Mouse (Mus musculus): ENCODE data around the gene Entpd4b.
"Not testable (repeated sequence)": the region's sequence is repeated elsewhere in the genome, so short reads cannot be mapped to it uniquely, and the experiment has no call there.

Entpd4b gene

DNA sequence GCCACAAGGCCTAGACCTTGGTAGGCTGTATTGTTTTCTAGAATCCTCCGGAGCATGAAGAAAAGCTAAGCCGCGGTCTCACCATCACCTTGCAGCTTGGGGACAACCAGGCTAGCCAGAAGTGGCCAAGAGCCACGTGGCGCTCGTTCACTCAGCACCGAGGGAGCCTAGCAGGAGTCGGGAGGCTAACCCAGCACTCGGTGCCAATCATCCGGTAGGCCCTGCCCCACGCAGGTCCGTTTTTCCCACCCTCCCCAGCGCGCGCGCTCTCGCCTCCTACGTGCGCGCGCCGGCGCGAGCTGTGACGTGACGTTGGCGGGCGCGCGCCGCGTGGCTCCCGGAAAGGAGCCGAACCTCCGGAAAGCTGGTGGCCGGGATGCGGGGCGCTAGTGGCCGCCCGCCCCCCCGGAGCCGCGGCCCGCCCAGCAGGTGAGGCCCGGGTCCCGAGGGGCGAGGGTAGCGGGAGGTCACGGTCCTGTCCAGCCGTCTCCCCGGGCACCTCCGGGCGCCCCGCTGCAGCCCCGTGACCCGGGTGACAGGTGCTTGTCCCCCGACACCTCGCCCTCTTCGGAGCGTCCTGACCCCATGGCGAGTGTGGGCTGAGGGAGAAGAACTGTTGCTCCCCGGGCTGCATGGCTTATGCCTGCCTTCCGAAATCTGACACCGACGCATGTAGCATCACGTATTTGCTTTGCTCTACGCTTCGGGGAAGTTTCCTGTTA is at the start of gene Entpd4b:
Gene Entpd4b (plus strand): TSS at position 315 of the 722 bp plus-strand sequence.
- not testable (repeated sequence) for DNase-seq

DNA sequence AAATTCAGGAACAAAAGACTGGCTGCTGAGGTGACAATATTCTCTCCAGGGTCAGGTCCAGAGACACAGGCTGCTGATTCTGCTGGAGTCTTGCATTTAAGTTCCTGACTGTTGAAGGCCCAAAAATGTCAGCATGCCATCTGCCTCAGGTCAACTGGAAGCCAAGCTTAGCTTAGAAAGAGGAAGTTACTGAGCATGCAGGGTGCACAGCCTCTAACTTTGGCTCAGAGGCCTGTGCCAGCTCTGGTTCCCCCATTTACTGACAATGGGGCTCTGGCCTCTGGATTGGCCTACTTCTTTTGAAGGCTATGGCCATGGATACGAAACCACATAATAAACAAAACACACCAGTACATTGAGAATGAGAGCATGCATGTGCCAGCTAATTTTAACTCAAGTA is 48.2 kb upstream of the Entpd4b start:
- DNase-seq, result not testable (repeated sequence)

- not testable (repeated sequence) for DNase-seq
Observed at GRCm38 (mm10) chr14:69512449-69512848, 42.8 kb upstream of the Entpd4b start, which contains the start of gene Gm27179. Gene Gm27179, minus strand, starts transcription at chr14:69512549.

DNA sequence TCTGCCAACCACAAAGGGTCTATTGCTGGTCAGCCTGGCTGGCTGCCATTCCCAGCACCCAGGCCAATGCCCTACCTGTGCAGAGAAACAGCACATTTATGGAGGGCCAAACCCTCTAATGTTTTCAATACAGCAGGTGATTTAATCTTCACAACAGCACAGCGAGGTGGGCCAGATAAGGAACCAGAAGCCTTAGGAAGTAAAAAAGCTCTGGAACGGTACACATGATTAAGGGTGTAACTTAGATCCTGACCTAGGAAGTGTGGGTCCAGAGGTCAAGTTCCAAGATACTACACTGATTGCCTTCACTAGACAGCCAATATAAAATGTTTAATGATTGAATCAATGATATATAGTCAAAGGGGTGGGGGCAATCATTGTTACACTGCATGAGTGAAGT is 34.4 kb upstream of the Entpd4b start:
- DNase-seq, result not testable (repeated sequence)

- DNase-seq, result not testable (repeated sequence)
Observed at GRCm38 (mm10) chr14:69523001-69523400, 32.2 kb upstream of the Entpd4b start.

- DNase-seq, result not testable (repeated sequence)
Observed at GRCm38 (mm10) chr14:69526202-69526601, 29.0 kb upstream of the Entpd4b start.

- not testable (repeated sequence) for DNase-seq
Observed at GRCm38 (mm10) chr14:69536539-69536938, 18.7 kb upstream of the Entpd4b start.

DNA sequence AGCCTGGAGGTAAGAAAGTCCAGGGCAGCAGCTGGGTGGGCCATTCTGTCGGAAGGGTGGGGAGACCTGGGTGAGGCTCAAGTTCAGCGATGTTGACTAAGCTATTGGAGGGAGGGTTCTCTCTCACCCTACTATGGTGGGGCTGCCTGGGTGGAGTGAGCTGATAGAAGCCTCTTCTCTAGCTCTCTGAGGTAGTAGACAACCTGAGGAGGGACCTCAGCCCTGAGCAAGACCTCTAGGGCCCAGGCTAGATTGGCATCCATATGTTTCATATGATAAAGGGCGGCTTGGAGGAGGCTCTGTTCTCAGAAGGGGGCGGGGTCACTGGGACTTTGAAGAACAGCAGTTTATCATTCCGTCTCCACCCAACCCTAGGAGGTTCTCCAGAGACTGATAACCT is 15.1 kb upstream of the Entpd4b start:
- DNase-seq, result not testable (repeated sequence)

DNA sequence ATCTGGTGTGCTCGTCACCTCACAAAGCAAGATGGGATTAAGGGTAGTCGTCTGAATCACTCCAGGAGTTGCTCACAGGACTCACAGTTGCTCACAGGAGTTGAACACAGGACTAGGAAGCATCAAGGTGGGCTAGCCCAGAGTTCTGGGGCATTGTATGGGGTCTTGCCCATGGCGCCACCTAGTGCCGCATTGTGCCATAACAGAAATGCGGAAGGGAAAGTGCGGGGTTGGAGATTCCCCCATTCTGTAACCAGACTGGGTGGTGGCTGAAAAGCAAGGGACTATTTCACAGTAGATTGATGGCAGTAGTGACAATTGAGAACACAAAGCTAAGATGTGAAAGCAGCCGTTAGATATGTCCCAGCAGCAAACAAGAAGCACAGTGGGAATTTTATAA is 12.5 kb upstream of the Entpd4b start:
- DNase-seq, result not testable (repeated sequence)

- DNase-seq, result not testable (repeated sequence)
Observed at GRCm38 (mm10) chr14:69544033-69544432, 11.2 kb upstream of the Entpd4b start.

- DNase-seq, result not testable (repeated sequence)
Observed at GRCm38 (mm10) chr14:69545052-69545451, 10.2 kb upstream of the Entpd4b start.

GRCm38 (mm10) chr14:69547310-69547709 is 7.9 kb upstream of the Entpd4b start:
- DNase-seq, result not testable (repeated sequence)

DNA sequence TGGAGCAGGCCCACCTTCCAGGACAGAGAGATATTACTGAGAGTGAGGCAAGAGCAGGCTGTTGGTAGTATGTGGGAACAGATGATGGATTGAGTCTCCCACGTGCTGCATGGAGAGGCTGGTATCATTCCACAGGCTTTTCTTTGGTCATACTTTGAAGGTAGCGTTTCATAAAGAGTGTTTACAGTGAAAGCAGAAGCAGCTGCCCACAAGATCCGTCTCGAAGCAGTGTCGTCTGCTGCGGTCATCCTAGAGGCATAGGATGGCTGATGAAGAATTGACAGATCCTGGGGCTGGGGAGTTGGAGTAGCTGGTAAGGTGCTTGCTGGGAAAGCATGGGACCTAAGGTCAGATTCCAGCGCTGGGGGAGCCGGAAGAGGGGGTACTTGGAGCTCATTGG is 1.6 kb downstream of the Entpd4b start:
- DNase-seq, result not testable (repeated sequence)

DNA sequence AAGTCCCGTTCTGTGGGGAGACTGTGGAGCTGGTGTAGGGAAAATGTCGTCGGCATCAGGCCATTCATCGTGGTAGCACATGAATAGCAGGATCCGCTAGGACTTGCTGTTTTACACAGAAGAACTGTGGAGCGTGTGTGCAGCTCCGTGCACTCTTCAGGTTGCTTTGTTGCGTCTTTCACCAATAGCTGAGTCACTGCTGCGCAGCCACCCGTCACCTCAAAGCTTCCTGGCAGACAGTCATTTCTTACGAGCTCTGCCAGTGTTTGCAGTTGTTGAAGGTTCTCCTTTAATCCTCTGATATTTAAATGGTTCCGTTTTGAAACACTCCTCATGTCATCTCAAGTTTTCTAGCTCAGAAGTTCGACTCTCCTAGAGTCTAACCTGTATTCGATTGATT is 2.3 kb downstream of the Entpd4b start:
- not testable (repeated sequence) for DNase-seq
